Mouse (Mus musculus) midbrain, embryonic 11.5 days (tissue): ENCODE measurements around the gene Ust. TPM values are rescaled to one million over a fixed set of nuclear protein-coding genes. Genes with fewer than 3 reads are reported as not detected.

ENCODE experiments used
- ATAC-seq: fragments of 200-750 bp; cut with Nextera tagmentation; 2 replicates; pipeline ENCODE4 v1.8.0; 2017; ENCODE audit warnings: moderate TSS enrichment, moderate library complexity; ENCODE audit not compliant: low FRiP score
- DNase-seq: peaks from one replicate; pipeline ENCODE4 v3.0.0; 2015; ENCODE audit warnings: low spot score; ENCODE audit errors: missing footprints
- H3K27ac ChIP-seq: fragments of 300-500 bp; sonication (generic); 2 replicates; pipeline ENCODE4 v1.5.1; 2014; ENCODE audit warnings: low read depth, low read length
- H3K27me3 ChIP-seq: fragments of 300-500 bp; sonication (generic); 2 replicates; pipeline ENCODE4 v1.6.1; 2014; ENCODE audit warnings: mild to moderate bottlenecking, low read length, moderate library complexity, mixed read lengths; ENCODE audit not compliant: control insufficient read depth, insufficient read depth
- H3K36me3 ChIP-seq: fragments of 300-500 bp; sonication (generic); 2 replicates; pipeline ENCODE4 v1.6.1; 2014; ENCODE audit warnings: mild to moderate bottlenecking, low read length, moderate library complexity, mixed read lengths; ENCODE audit not compliant: control insufficient read depth, insufficient read depth
- H3K4me1 ChIP-seq: fragments of 300-500 bp; sonication (generic); 2 replicates; pipeline ENCODE4 v1.6.1; 2014; ENCODE audit warnings: low read length; ENCODE audit not compliant: control insufficient read depth, insufficient read depth
- H3K4me2 ChIP-seq: fragments of 300-500 bp; sonication (generic); 2 replicates; pipeline ENCODE4 v1.6.1; 2014; ENCODE audit warnings: mild to moderate bottlenecking, moderate library complexity
- H3K4me3 ChIP-seq: fragments of 300-500 bp; sonication (generic); 2 replicates; pipeline ENCODE4 v1.5.1; 2014; ENCODE audit warnings: low read depth, low read length
- H3K9ac ChIP-seq: fragments of 300-500 bp; sonication (generic); 2 replicates; pipeline ENCODE4 v1.6.1; 2014; ENCODE audit warnings: low read length
- H3K9me3 ChIP-seq: fragments of 300-500 bp; sonication (generic); 2 replicates; pipeline ENCODE4 v1.6.1; 2016; ENCODE audit warnings: low read length; ENCODE audit not compliant: control insufficient read depth
- WGBS: fragments of 180-500 bp; shearing (Covaris S2); extraction: QIAGEN DNeasy Blood & Tissue Kit; methylation state at CpG from one replicate; pipeline ENCODE4 v1.1.7; 2014; 5-methylcytosine and 5-hydroxymethylcytosine counted together
- polyA plus RNA-seq: library from polyadenylated mRNA; unstranded; fragments of >200 nt; fragmentation: Nextera tagmentation; extraction: Ambion mirVana; gene quantifications from 2 replicates; pipeline ENCODE4 v1.2.1, GENCODE M21; 2014

The Ust gene
- polyA plus RNA-seq, 1 experiment from 2014 or later = 2.9 TPM

- no peaks in the 10 kb centered on the region for H3K9me3 ChIP-seq
- WGBS = 88% methylated on average over 4 of the region's 4 CpGs
- H3K27me3 ChIP-seq = no peaks in the 10 kb centered on the region
- H3K4me2 ChIP-seq = no peak overlapping the region
- DNase-seq = peak; percentile 67
- no peak for ATAC-seq
- H3K36me3 ChIP-seq = no peaks in the 10 kb centered on the region
- H3K4me1 ChIP-seq = no peaks in the 10 kb centered on the region
- H3K27ac ChIP-seq = no peak overlapping the region
- no peak overlapping the region for H3K9ac ChIP-seq
- no peak overlapping the region for H3K4me3 ChIP-seq
Observed at GRCm38 (mm10) chr10:8484487-8484886, 34.1 kb downstream of the Ust start.

- WGBS = 94% methylated on average over 4 of the region's 4 CpGs
- H3K4me2 ChIP-seq = no peak overlapping the region
- H3K27ac ChIP-seq = no peak overlapping the region
Observed at GRCm38 (mm10) chr10:8482779-8483178, 35.8 kb downstream of the Ust start.

GRCm38 (mm10) chr10:8479779-8480178, 38.8 kb downstream of the Ust start:
- H3K4me2 ChIP-seq = no peak overlapping the region
- no peak overlapping the region for H3K27ac ChIP-seq
- ATAC-seq = no peak
- DNase-seq = peak; percentile 59
- no peaks in the 10 kb centered on the region for H3K9me3 ChIP-seq
- 91% methylated on average over 2 of the region's 2 CpGs for WGBS
- H3K36me3 ChIP-seq = no peaks in the 10 kb centered on the region
- H3K9ac ChIP-seq = no peak overlapping the region
- H3K4me3 ChIP-seq = no peak overlapping the region
- H3K4me1 ChIP-seq = no peaks in the 10 kb centered on the region
- no peaks in the 10 kb centered on the region for H3K27me3 ChIP-seq

More at GRCm38 (mm10) chr10:8482779-8483178, 35.8 kb downstream of the Ust start:
- Histone ChIP-seq H3K36me3 (no peaks in the 10 kb centered on the region), H3K27me3 (no peaks in the 10 kb centered on the region), H3K4me1 (no peaks in the 10 kb centered on the region), H3K4me3 (no peak overlapping the region), H3K9ac (no peak overlapping the region), H3K9me3 (no peaks in the 10 kb centered on the region)
- DNase-seq (no peak), ATAC-seq (no peak)

DNA sequence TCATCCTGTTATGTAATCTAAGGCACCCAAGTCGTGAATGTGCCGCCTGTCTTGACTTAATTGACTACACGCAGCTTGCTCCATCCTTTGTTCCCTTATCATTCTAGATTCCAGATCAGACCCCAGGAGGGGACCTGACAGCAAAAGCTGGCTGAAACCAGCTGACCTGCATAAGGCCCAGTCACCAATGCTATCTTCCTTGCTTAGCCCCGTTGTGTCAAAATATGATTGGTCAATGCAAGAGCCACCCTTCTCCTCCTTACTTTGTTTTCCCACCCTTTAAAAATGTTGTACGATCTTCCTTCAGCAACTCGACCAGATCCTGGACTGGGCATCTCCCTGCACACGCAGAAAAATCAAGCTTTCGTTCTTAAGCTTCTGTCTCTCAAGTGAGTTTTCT, 40.7 kb downstream of the Ust start:
- 84% methylated on average over 8 of the region's 8 CpGs for WGBS
- ATAC-seq = no peak

DNA sequence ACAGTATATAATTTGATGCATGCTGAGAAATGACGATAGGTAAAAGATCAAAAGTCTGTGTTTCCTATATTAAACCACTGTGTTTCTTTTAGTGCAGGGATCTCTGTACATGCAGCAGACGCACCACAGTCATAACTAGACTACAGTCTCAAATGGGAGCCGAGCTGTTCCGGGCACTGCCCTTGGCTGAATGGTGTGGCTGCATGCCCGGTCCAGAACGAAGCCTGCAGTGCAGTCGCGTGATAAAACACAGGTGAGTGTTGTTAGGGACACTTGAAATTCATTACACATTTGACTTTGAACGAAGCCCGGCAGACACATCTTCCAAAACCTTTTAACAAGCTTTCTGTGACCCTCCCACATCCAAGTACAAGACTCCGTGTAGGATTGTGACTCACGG, 46.6 kb downstream of the Ust start:
- Histone ChIP-seq H3K27ac (no peak overlapping the region), H3K36me3 (no peaks in the 10 kb centered on the region), H3K4me3 (no peak overlapping the region), H3K9ac (no peak overlapping the region), H3K4me2 (no peak overlapping the region), H3K4me1 (no peaks in the 10 kb centered on the region), H3K27me3 (no peaks in the 10 kb centered on the region), H3K9me3 (no peaks in the 10 kb centered on the region)
- WGBS = 95% methylated on average over 12 of the region's 12 CpGs
- DNase-seq (no peak), ATAC-seq (no peak)

More for the DNA sequence above, 40.7 kb downstream of the Ust start:
- no peaks in the 10 kb centered on the region for H3K27me3 ChIP-seq
- H3K36me3 ChIP-seq = no peaks in the 10 kb centered on the region
- H3K4me3 ChIP-seq = no peak overlapping the region
- H3K4me1 ChIP-seq = no peaks in the 10 kb centered on the region
- no peak overlapping the region for H3K27ac ChIP-seq
- peak; percentile 65 for DNase-seq
- H3K9me3 ChIP-seq = no peaks in the 10 kb centered on the region
- H3K9ac ChIP-seq = no peak overlapping the region
- H3K4me2 ChIP-seq = no peak overlapping the region

DNA sequence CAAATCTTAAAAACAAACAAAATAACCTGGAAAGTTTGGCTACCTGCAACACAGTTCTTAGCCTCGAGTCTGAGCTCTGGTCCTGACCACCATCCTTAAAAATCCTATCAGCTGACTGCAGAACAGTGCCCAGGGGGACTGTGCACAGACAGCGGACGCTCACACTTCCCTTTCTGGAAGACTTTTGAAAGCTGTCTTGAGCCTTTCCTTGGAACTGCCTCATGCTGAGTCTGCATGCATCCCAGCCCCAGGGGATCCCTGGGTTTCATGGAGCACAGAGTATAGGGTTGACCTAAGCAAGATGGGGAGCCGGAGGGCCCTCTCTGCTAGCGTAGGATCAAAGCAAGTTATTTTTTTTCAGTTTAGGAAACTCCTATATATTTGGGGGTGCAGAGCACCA, 47.6 kb downstream of the Ust start:
- no peaks in the 10 kb centered on the region for H3K4me1 ChIP-seq
- no peaks in the 10 kb centered on the region for H3K9me3 ChIP-seq
- no peaks in the 10 kb centered on the region for H3K36me3 ChIP-seq
- no peaks in the 10 kb centered on the region for H3K27me3 ChIP-seq
- no peak overlapping the region for H3K9ac ChIP-seq
- ATAC-seq (no peak), DNase-seq (no peak)
- no peak overlapping the region for H3K27ac ChIP-seq
- no peak overlapping the region for H3K4me3 ChIP-seq
- H3K4me2 ChIP-seq = no peak overlapping the region
- 62% methylated on average over 5 of the region's 5 CpGs for WGBS

GRCm38 (mm10) chr10:8469516-8469915, 49.1 kb downstream of the Ust start:
- Histone ChIP-seq H3K9ac (no peak overlapping the region), H3K36me3 (no peaks in the 10 kb centered on the region), H3K4me1 (no peaks in the 10 kb centered on the region), H3K4me2 (no peak overlapping the region), H3K9me3 (no peaks in the 10 kb centered on the region), H3K27ac (no peak overlapping the region), H3K27me3 (no peaks in the 10 kb centered on the region), H3K4me3 (no peak overlapping the region)
- WGBS = 79% methylated on average over 3 of the region's 3 CpGs
- ATAC-seq (no peak), DNase-seq (no peak)

GRCm38 (mm10) chr10:8468651-8469386, 49.8 kb downstream of the Ust start:
- WGBS = 86% methylated on average over 5 of the region's 5 CpGs
- ATAC-seq = no peak

DNA sequence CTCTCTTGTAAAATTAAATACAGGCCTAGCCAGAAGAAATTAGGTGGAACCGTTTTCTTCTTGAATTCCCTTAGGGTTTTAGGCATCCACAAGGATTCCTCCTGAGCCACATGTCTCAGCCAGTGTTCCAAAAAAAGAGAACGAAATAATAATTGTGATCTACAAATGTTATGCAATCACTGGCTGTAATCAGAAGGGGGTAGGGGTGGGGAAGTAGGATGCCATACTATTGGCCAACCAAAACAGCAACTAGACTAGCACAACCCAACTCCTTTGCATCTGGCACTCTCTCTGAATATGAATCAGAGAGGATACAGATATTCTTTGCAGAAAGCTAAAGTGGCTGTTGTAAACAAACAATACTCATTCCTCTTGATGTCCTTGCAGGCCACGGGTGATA, 52.7 kb downstream of the Ust start:
- WGBS = 92% methylated on average over 3 of the region's 3 CpGs
- no peak overlapping the region for H3K27ac ChIP-seq
- H3K36me3 ChIP-seq = no peaks in the 10 kb centered on the region
- H3K9me3 ChIP-seq = no peaks in the 10 kb centered on the region
- no peak for DNase-seq
- no peak for ATAC-seq
- H3K4me3 ChIP-seq = no peak overlapping the region
- no peak overlapping the region for H3K9ac ChIP-seq
- H3K4me1 ChIP-seq = no peaks in the 10 kb centered on the region
- H3K4me2 ChIP-seq = no peak overlapping the region
- H3K27me3 ChIP-seq = no peaks in the 10 kb centered on the region

More at GRCm38 (mm10) chr10:8468651-8469386, 49.8 kb downstream of the Ust start:
- Histone ChIP-seq H3K4me1 (no peaks in the 10 kb centered on the region), H3K9ac (no peak overlapping the region), H3K9me3 (no peaks in the 10 kb centered on the region), H3K27me3 (no peaks in the 10 kb centered on the region), H3K4me3 (no peak overlapping the region), H3K4me2 (no peak overlapping the region), H3K36me3 (no peaks in the 10 kb centered on the region), H3K27ac (no peak overlapping the region)
- DNase-seq = no peak
